Mouse (Mus musculus) forebrain, embryonic 14.5 days (tissue): ENCODE measurements around the gene Defb20. TPM values are rescaled to one million over a fixed set of nuclear protein-coding genes. Genes with fewer than 3 reads are reported as not detected.
A peak's percentile ranks its signal among the peaks of the same experiment; 100 is the strongest.

Source experiments
- ATAC-seq: fragments of 200-750 bp; cut with Nextera tagmentation; 2 replicates; pipeline ENCODE4 v1.8.0; 2017; ENCODE audit warnings: mild to moderate bottlenecking, moderate library complexity
- DNase-seq: peaks from one replicate; pipeline ENCODE4 v3.0.0-alpha.2; 2015; ENCODE audit warnings: low spot score
- H3K27ac ChIP-seq: fragments of 300-500 bp; sonication (generic); 2 replicates; pipeline ENCODE4 v1.5.1; 2014; ENCODE audit warnings: low read depth, mild to moderate bottlenecking, control low read depth, low read length, moderate library complexity
- H3K27me3 ChIP-seq: fragments of 300-500 bp; sonication (generic); replicated peaks from 2 replicates; pipeline ENCODE4 v1.6.1; 2014; ENCODE audit warnings: low read length, control low read depth, mixed read lengths; ENCODE audit not compliant: control insufficient read depth, insufficient read depth
- H3K36me3 ChIP-seq: fragments of 300-500 bp; sonication (generic); 2 replicates; pipeline ENCODE4 v1.6.1; 2014; ENCODE audit warnings: low read length, control low read depth; ENCODE audit not compliant: control insufficient read depth, insufficient read depth
- H3K4me1 ChIP-seq: fragments of 300-500 bp; sonication (generic); 2 replicates; pipeline ENCODE4 v1.6.1; 2014; ENCODE audit warnings: antibody characterized with exemption, low read length, control low read depth; ENCODE audit not compliant: control insufficient read depth, insufficient read depth
- H3K4me2 ChIP-seq: fragments of 300-500 bp; sonication (generic); 2 replicates; pipeline ENCODE4 v1.6.1; 2014; ENCODE audit warnings: mild to moderate bottlenecking, control low read depth, low read length
- H3K4me3 ChIP-seq: fragments of 300-500 bp; sonication (generic); 2 replicates; pipeline ENCODE4 v1.5.1; 2014; ENCODE audit warnings: low read depth, low read length, control low read depth
- H3K9ac ChIP-seq: fragments of 300-500 bp; sonication (generic); 2 replicates; pipeline ENCODE4 v1.6.1; 2014; ENCODE audit warnings: mild to moderate bottlenecking, low read length, control low read depth, moderate library complexity
- H3K9me3 ChIP-seq: fragments of 300-500 bp; sonication (generic); replicated peaks from 2 replicates; pipeline ENCODE4 v1.6.1; 2016; ENCODE audit warnings: low read length, control low read depth, mixed read lengths; ENCODE audit not compliant: control insufficient read depth
- WGBS: fragments of 180-500 bp; shearing (Covaris S2); extraction: QIAGEN DNeasy Blood & Tissue Kit; methylation state at CpG from one replicate; pipeline ENCODE4 v1.1.7; 2014; 5-methylcytosine and 5-hydroxymethylcytosine counted together
- polyA plus RNA-seq: library from polyadenylated mRNA; unstranded; fragments of >200 nt; fragmentation: Nextera tagmentation; extraction: Ambion mirVana; gene quantifications from 2 replicates; pipeline ENCODE4 v1.2.1, GENCODE M21; 2014

Defb20 gene
- polyA plus RNA-seq, 1 experiment from 2014 or later: not detected

- no peaks in the 10 kb centered on the region for H3K9me3 ChIP-seq
- H3K27me3 ChIP-seq: no peaks in the 10 kb centered on the region
- WGBS: 62% methylated on average over 4 of the region's 4 CpGs
- H3K4me1 ChIP-seq: no peaks in the 10 kb centered on the region
- H3K27ac ChIP-seq: no peak overlapping the region
- H3K36me3 ChIP-seq: no peaks in the 10 kb centered on the region
- peak; percentile 7 for DNase-seq
- no peak overlapping the region for H3K4me3 ChIP-seq
- H3K9ac ChIP-seq: no peak overlapping the region
- H3K4me2 ChIP-seq: no peak overlapping the region
- ATAC-seq: no peak
Measured at GRCm38 (mm10) chr2:152516084-152516483, 39.2 kb downstream of the Defb20 start.

GRCm38 (mm10) chr2:152517981-152518380 lies 41.1 kb downstream of the Defb20 start, which contains the start of gene Defb28:
TSS of gene Defb28 (plus strand) at chr2:152518255.
- no peaks in the 10 kb centered on the region for H3K4me1 ChIP-seq
- no peak within 1 kb of the TSS for H3K4me2 ChIP-seq
- H3K4me3 ChIP-seq: no peak within 1 kb of the TSS
- H3K27ac ChIP-seq: no peak within 1 kb of the TSS
- ATAC-seq (no peak), DNase-seq (no peak)
- H3K27me3 ChIP-seq: no peaks in the 10 kb centered on the region
- no peaks in the 10 kb centered on the region for H3K36me3 ChIP-seq
- H3K9ac ChIP-seq: no peak within 1 kb of the TSS
- WGBS: 77% methylated on average over 4 of the region's 4 CpGs
- H3K9me3 ChIP-seq: no peaks in the 10 kb centered on the region

Other genes starting within 250 kb of the Defb20 start
- gene Tbc1d20, start 183.2 kb upstream of the Defb20 start, polyA plus RNA-seq: 18.4 and 20.2 TPM in 2 replicates
- 80.7 and 97.1 TPM in 2 replicates for gene Rbck1, start 144.4 kb upstream of the Defb20 start, polyA plus RNA-seq
- gene Trib3, start 133.0 kb upstream of the Defb20 start, polyA plus RNA-seq: 0.24 and 0.79 TPM in 2 replicates
- 18.9 and 21.8 TPM in 2 replicates for gene Nrsn2, start 100.4 kb upstream of the Defb20 start, polyA plus RNA-seq
- 18.2 and 21.8 TPM in 2 replicates for gene Sox12, start 79.0 kb upstream of the Defb20 start, polyA plus RNA-seq
- 17.3 and 18.2 TPM in 2 replicates for gene Zcchc3, start 62.0 kb upstream of the Defb20 start, polyA plus RNA-seq
- 2.3 and 2.8 TPM in 2 replicates for gene 6820408C15Rik, start 61.5 kb upstream of the Defb20 start, polyA plus RNA-seq
- not detected in 2 replicates for gene Defb23, start 12.4 kb upstream of the Defb20 start, polyA plus RNA-seq
- gene Defb22, start 13.1 kb downstream of the Defb20 start, polyA plus RNA-seq: not detected in 2 replicates
- gene Defb26, start 34.6 kb downstream of the Defb20 start, polyA plus RNA-seq: not detected in 2 replicates
- not detected in 2 replicates for gene Defb28, start 41.2 kb downstream of the Defb20 start, polyA plus RNA-seq
- gene Defb29, start 63.0 kb downstream of the Defb20 start, polyA plus RNA-seq: not detected in 2 replicates
- gene Gm17416, start 92.3 kb downstream of the Defb20 start, polyA plus RNA-seq: not detected in 2 replicates
- gene Defb21, start 95.7 kb downstream of the Defb20 start, polyA plus RNA-seq: not detected in 2 replicates
- gene Defb19, start 103.2 kb downstream of the Defb20 start, polyA plus RNA-seq: not detected in 2 replicates
- gene Defb45, start 122.3 kb downstream of the Defb20 start, polyA plus RNA-seq: not detected in 2 replicates
- not detected in 2 replicates for gene Defb36, start 127.3 kb downstream of the Defb20 start, polyA plus RNA-seq
- gene Defb25, start 146.0 kb downstream of the Defb20 start, polyA plus RNA-seq: not detected in 2 replicates
- 0.34 and 0.53 TPM in 2 replicates for gene Rem1, start 149.9 kb downstream of the Defb20 start, polyA plus RNA-seq
- gene H13, start 192.4 kb downstream of the Defb20 start, polyA plus RNA-seq: 136 and 161 TPM in 2 replicates
- 35.8 and 42.6 TPM in 2 replicates for gene Mcts2, start 210.0 kb downstream of the Defb20 start, polyA plus RNA-seq